Mouse (Mus musculus): Measurements from ENCODE around the gene Rapgef2. TPM values are rescaled to one million over a fixed set of nuclear protein-coding genes. Genes with fewer than 3 reads are reported as not detected.
A peak's percentile ranks its signal among the peaks of the same experiment; 100 is the strongest.

Gene Rapgef2
- 8.6 and 10.7 TPM in 2 replicates for polyA plus RNA-seq (2014; fragmentation: Nextera tagmentation; extraction: Ambion mirVana)

- H3K9me3 ChIP-seq (ENCODE audit: control insufficient read depth, low read depth, low read length), result no peaks in the 10 kb centered on the region
- H3K36me3 ChIP-seq (ENCODE audit: control insufficient read depth, insufficient read depth, low read length), result no peaks in the 10 kb centered on the region
- WGBS, result under 1% methylated on average over 66 of the region's 97 CpGs
- peak within 1 kb of the TSS; percentile 94 for H3K4me3 ChIP-seq (ENCODE audit: low read depth, low read length)
- peak; percentile 71 for ATAC-seq (ENCODE audit: insufficient number of reproducible peaks, insufficient read depth, low FRiP score, low read depth)
- peak within 1 kb of the TSS; percentile 76 for H3K4me2 ChIP-seq (replicated peaks; ENCODE audit: low read depth, low read length)
- H3K27ac ChIP-seq (ENCODE audit: low read length), result peak within 1 kb of the TSS; percentile 97
- H3K4me1 ChIP-seq (ENCODE audit: control insufficient read depth, insufficient read depth, low read length), result peaks cover 24% of the 10 kb centered on the region
- no peaks in the 10 kb centered on the region for H3K27me3 ChIP-seq (ENCODE audit: control insufficient read depth, insufficient read depth, low read length)
- peak within 1 kb of the TSS; percentile 85 for H3K9ac ChIP-seq (replicated peaks; ENCODE audit: low read depth, low read length)
Measured at GRCm38 (mm10) chr3:79286376-79287107, at the start of gene Rapgef2. Gene Rapgef2 (minus strand): TSS chr3:79286517.

- Histone ChIP-seq H3K36me3 (ENCODE audit: control insufficient read depth, insufficient read depth, low read length) (no peaks in the 10 kb centered on the region), H3K27me3 (ENCODE audit: control insufficient read depth, insufficient read depth, low read length) (no peaks in the 10 kb centered on the region), H3K27ac (ENCODE audit: low read length) (no peak overlapping the region), H3K9me3 (ENCODE audit: control insufficient read depth, low read depth, low read length) (no peaks in the 10 kb centered on the region), H3K4me1 (ENCODE audit: control insufficient read depth, insufficient read depth, low read length) (0 out of 2 replicates have a peak, but pooled peaks cover 3% of the 10 kb centered on the region), H3K4me2 (replicated peaks; ENCODE audit: low read depth, low read length) (no peak overlapping the region), H3K9ac (replicated peaks; ENCODE audit: low read depth, low read length) (no peak overlapping the region), H3K4me3 (ENCODE audit: low read depth, low read length) (no peak overlapping the region)
- 77% methylated on average over 8 of the region's 8 CpGs for WGBS
- no peak for ATAC-seq (ENCODE audit: insufficient number of reproducible peaks, insufficient read depth, low FRiP score, low read depth)
Measured at GRCm38 (mm10) chr3:79333643-79334200, 47.4 kb upstream of the Rapgef2 start.

GRCm38 (mm10) chr3:79333051-79333450, 46.7 kb upstream of the Rapgef2 start:
- Histone ChIP-seq H3K9ac (replicated peaks; ENCODE audit: low read depth, low read length) (no peak overlapping the region), H3K4me1 (ENCODE audit: control insufficient read depth, insufficient read depth, low read length) (0 out of 2 replicates have a peak, but pooled peaks cover 3% of the 10 kb centered on the region), H3K27ac (ENCODE audit: low read length) (no peak overlapping the region), H3K4me3 (ENCODE audit: low read depth, low read length) (no peak overlapping the region), H3K36me3 (ENCODE audit: control insufficient read depth, insufficient read depth, low read length) (no peaks in the 10 kb centered on the region), H3K4me2 (replicated peaks; ENCODE audit: low read depth, low read length) (no peak overlapping the region), H3K9me3 (ENCODE audit: control insufficient read depth, low read depth, low read length) (no peaks in the 10 kb centered on the region), H3K27me3 (ENCODE audit: control insufficient read depth, insufficient read depth, low read length) (no peaks in the 10 kb centered on the region)
- 76% methylated on average over 7 of the region's 7 CpGs for WGBS
- no peak for ATAC-seq (ENCODE audit: insufficient number of reproducible peaks, insufficient read depth, low FRiP score, low read depth)

GRCm38 (mm10) chr3:79329691-79330315, 43.5 kb upstream of the Rapgef2 start:
- peak overlapping the region; percentile 28; the same call in 1 of the 2 replicates for H3K27ac ChIP-seq (ENCODE audit: low read length)

GRCm38 (mm10) chr3:79324697-79325526, 38.6 kb upstream of the Rapgef2 start:
- H3K4me1 ChIP-seq (ENCODE audit: control insufficient read depth, insufficient read depth, low read length), result peaks cover 18% of the 10 kb centered on the region; the same call in 1 of the 2 replicates
- H3K4me3 ChIP-seq (ENCODE audit: low read depth, low read length), result no peak overlapping the region
- no peak overlapping the region for H3K9ac ChIP-seq (replicated peaks; ENCODE audit: low read depth, low read length)
- peak overlapping the region; percentile 63; the same call in 1 of the 2 replicates for H3K27ac ChIP-seq (ENCODE audit: low read length)
- 14% methylated on average over 10 of the region's 10 CpGs for WGBS
- H3K36me3 ChIP-seq (ENCODE audit: control insufficient read depth, insufficient read depth, low read length), result no peaks in the 10 kb centered on the region
- H3K27me3 ChIP-seq (ENCODE audit: control insufficient read depth, insufficient read depth, low read length), result no peaks in the 10 kb centered on the region
- peak overlapping the region; percentile 28 for H3K4me2 ChIP-seq (replicated peaks; ENCODE audit: low read depth, low read length)
- no peaks in the 10 kb centered on the region for H3K9me3 ChIP-seq (ENCODE audit: control insufficient read depth, low read depth, low read length)
- peak; percentile 68 for ATAC-seq (ENCODE audit: insufficient number of reproducible peaks, insufficient read depth, low FRiP score, low read depth)

More at GRCm38 (mm10) chr3:79329691-79330315, 43.5 kb upstream of the Rapgef2 start:
- Histone ChIP-seq H3K9me3 (ENCODE audit: control insufficient read depth, low read depth, low read length) (no peaks in the 10 kb centered on the region), H3K4me2 (replicated peaks; ENCODE audit: low read depth, low read length) (no peak overlapping the region), H3K9ac (replicated peaks; ENCODE audit: low read depth, low read length) (no peak overlapping the region), H3K27me3 (ENCODE audit: control insufficient read depth, insufficient read depth, low read length) (no peaks in the 10 kb centered on the region), H3K36me3 (ENCODE audit: control insufficient read depth, insufficient read depth, low read length) (no peaks in the 10 kb centered on the region), H3K4me3 (ENCODE audit: low read depth, low read length) (no peak overlapping the region), H3K4me1 (ENCODE audit: control insufficient read depth, insufficient read depth, low read length) (peaks cover 10% of the 10 kb centered on the region; the same call in 1 of the 2 replicates)
- ATAC-seq (ENCODE audit: insufficient number of reproducible peaks, insufficient read depth, low FRiP score, low read depth), result 0 out of 2 replicates have a peak, but pooled peaks have one; percentile 50
- 24% methylated on average over 8 of the region's 8 CpGs for WGBS

- no peaks in the 10 kb centered on the region for H3K27me3 ChIP-seq (ENCODE audit: control insufficient read depth, insufficient read depth, low read length)
- H3K4me1 ChIP-seq (ENCODE audit: control insufficient read depth, insufficient read depth, low read length), result 0 out of 2 replicates have a peak, but pooled peaks cover 3% of the 10 kb centered on the region
- H3K4me3 ChIP-seq (ENCODE audit: low read depth, low read length), result no peak overlapping the region
- no peak overlapping the region for H3K27ac ChIP-seq (ENCODE audit: low read length)
- no peaks in the 10 kb centered on the region for H3K36me3 ChIP-seq (ENCODE audit: control insufficient read depth, insufficient read depth, low read length)
- H3K9ac ChIP-seq (replicated peaks; ENCODE audit: low read depth, low read length), result no peak overlapping the region
- WGBS, result 62% methylated on average over 10 of the region's 10 CpGs
- ATAC-seq (ENCODE audit: insufficient number of reproducible peaks, insufficient read depth, low FRiP score, low read depth), result no peak
- H3K4me2 ChIP-seq (replicated peaks; ENCODE audit: low read depth, low read length), result no peak overlapping the region
- no peaks in the 10 kb centered on the region for H3K9me3 ChIP-seq (ENCODE audit: control insufficient read depth, low read depth, low read length)
Measured at GRCm38 (mm10) chr3:79314006-79314698, 27.8 kb upstream of the Rapgef2 start.

GRCm38 (mm10) chr3:79311895-79312294, 25.6 kb upstream of the Rapgef2 start:
- H3K4me3 ChIP-seq (ENCODE audit: low read depth, low read length), result no peak overlapping the region
- H3K9me3 ChIP-seq (ENCODE audit: control insufficient read depth, low read depth, low read length), result no peaks in the 10 kb centered on the region
- 0 out of 2 replicates have a peak, but pooled peaks cover 3% of the 10 kb centered on the region for H3K4me1 ChIP-seq (ENCODE audit: control insufficient read depth, insufficient read depth, low read length)
- no peak overlapping the region for H3K4me2 ChIP-seq (replicated peaks; ENCODE audit: low read depth, low read length)
- no peak overlapping the region for H3K9ac ChIP-seq (replicated peaks; ENCODE audit: low read depth, low read length)
- H3K36me3 ChIP-seq (ENCODE audit: control insufficient read depth, insufficient read depth, low read length), result no peaks in the 10 kb centered on the region
- ATAC-seq (ENCODE audit: insufficient number of reproducible peaks, insufficient read depth, low FRiP score, low read depth), result no peak
- H3K27ac ChIP-seq (ENCODE audit: low read length), result no peak overlapping the region
- H3K27me3 ChIP-seq (ENCODE audit: control insufficient read depth, insufficient read depth, low read length), result no peaks in the 10 kb centered on the region
